Mouse (Mus musculus): ENCODE data around the gene Vmn1r163. TPM values are rescaled to one million over a fixed set of nuclear protein-coding genes. Genes with fewer than 3 reads are reported as not detected.
"Not testable (repeated sequence)": the region's sequence is repeated elsewhere in the genome, so short reads cannot be mapped to it uniquely, and the experiment has no call there.

The Vmn1r163 gene
- not detected in 2 replicates for polyA plus RNA-seq (2015; fragmentation: Nextera tagmentation; extraction: Ambion mirVana)

GRCm38 (mm10) chr7:23055240-23055639 lies at the start of gene Vmn1r163:
Vmn1r163 (plus strand) TSS chr7:23055540.
- not testable (repeated sequence) for H3K27ac ChIP-seq; H3K9me3 ChIP-seq; H3K4me1 ChIP-seq (replicated peaks); H3K4me2 ChIP-seq (replicated peaks); H3K36me3 ChIP-seq; H3K9ac ChIP-seq; H3K4me3 ChIP-seq (replicated peaks); ATAC-seq; H3K27me3 ChIP-seq (replicated peaks)
- WGBS, result no CpG with 5 or more reads among the region's 1 CpGs

GRCm38 (mm10) chr7:23019823-23020222 lies 35.5 kb upstream of the Vmn1r163 start, which contains the start of gene Gm4216:
Gm4216 (minus strand) TSS chr7:23019923.
- H3K4me2 ChIP-seq (replicated peaks); H3K4me1 ChIP-seq (replicated peaks); H3K36me3 ChIP-seq; ATAC-seq; H3K27ac ChIP-seq; H3K9ac ChIP-seq; H3K4me3 ChIP-seq (replicated peaks); H3K27me3 ChIP-seq (replicated peaks); H3K9me3 ChIP-seq: not testable (repeated sequence)
- no CpG with 5 or more reads among the region's 3 CpGs for WGBS

- H3K9ac ChIP-seq; H3K36me3 ChIP-seq; H3K9me3 ChIP-seq; H3K4me3 ChIP-seq (replicated peaks); H3K4me1 ChIP-seq (replicated peaks); H3K4me2 ChIP-seq (replicated peaks); H3K27ac ChIP-seq; H3K27me3 ChIP-seq (replicated peaks); ATAC-seq: not testable (repeated sequence)
- WGBS, result no CpG with 5 or more reads among the region's 1 CpGs
Observed at GRCm38 (mm10) chr7:23067356-23067755, 12.0 kb downstream of the Vmn1r163 start, which contains the start of gene Gm8720. Gm8720 (minus strand) TSS chr7:23067456.

Other genes with a start within 250 kb of the Vmn1r163 start
- not detected in 2 replicates for gene Vmn1r159, start 211.9 kb upstream of the Vmn1r163 start, polyA plus RNA-seq (2015; fragmentation: Nextera tagmentation; extraction: Ambion mirVana)
- not detected in 2 replicates for gene Vmn1r160, start 184.3 kb upstream of the Vmn1r163 start, polyA plus RNA-seq (2015; fragmentation: Nextera tagmentation; extraction: Ambion mirVana)
- not detected in 2 replicates for gene Gm4214, start 70.9 kb upstream of the Vmn1r163 start, polyA plus RNA-seq (2015; fragmentation: Nextera tagmentation; extraction: Ambion mirVana)
- not detected in 2 replicates for gene Gm4216, start 35.6 kb upstream of the Vmn1r163 start, polyA plus RNA-seq (2015; fragmentation: Nextera tagmentation; extraction: Ambion mirVana)
- gene Gm8720, start 11.9 kb downstream of the Vmn1r163 start, polyA plus RNA-seq (2015; fragmentation: Nextera tagmentation; extraction: Ambion mirVana), result not detected in 2 replicates
- gene Gm10662, start 88.9 kb downstream of the Vmn1r163 start, polyA plus RNA-seq (2015; fragmentation: Nextera tagmentation; extraction: Ambion mirVana), result not detected in 2 replicates
- not detected in 2 replicates for gene Vmn1r165, start 161.8 kb downstream of the Vmn1r163 start, polyA plus RNA-seq (2015; fragmentation: Nextera tagmentation; extraction: Ambion mirVana)
- gene Vmn1r166, start 196.1 kb downstream of the Vmn1r163 start, polyA plus RNA-seq (2015; fragmentation: Nextera tagmentation; extraction: Ambion mirVana), result not detected in 2 replicates
- gene Gm6902, start 223.4 kb downstream of the Vmn1r163 start, polyA plus RNA-seq (2015; fragmentation: Nextera tagmentation; extraction: Ambion mirVana), result not detected in 2 replicates
- gene Nlrp4e, start 245.7 kb downstream of the Vmn1r163 start, polyA plus RNA-seq (2015; fragmentation: Nextera tagmentation; extraction: Ambion mirVana), result not detected in 2 replicates

Data from intestine, embryonic 15.5 days (tissue).